Mouse (Mus musculus) stomach, postnatal 0 days (tissue): Measurements from ENCODE around the gene Mpdu1. TPM values are rescaled to one million over a fixed set of nuclear protein-coding genes. Genes with fewer than 3 reads are reported as not detected.
"Not testable (repeated sequence)": the region's sequence is repeated elsewhere in the genome, so short reads cannot be mapped to it uniquely, and the experiment has no call there.

Experiments used
- ATAC-seq: fragments of 200-750 bp; cut with Nextera tagmentation; 2 replicates; pipeline ENCODE4 v1.8.0; 2017; ENCODE audit not compliant: low FRiP score, low TSS enrichment
- DNase-seq: peaks from one replicate; pipeline ENCODE4 v3.0.0-alpha.2; 2016; ENCODE audit warnings: low spot score
- H3K27ac ChIP-seq: fragments of 300-500 bp; sonication (generic); replicated peaks from 2 replicates; pipeline ENCODE4 v1.5.1; 2014; ENCODE audit warnings: mild to moderate bottlenecking, control low read depth
- H3K27me3 ChIP-seq: fragments of 300-500 bp; sonication (generic); 2 replicates; pipeline ENCODE4 v1.6.1; 2014; ENCODE audit warnings: low read length; ENCODE audit not compliant: control insufficient read depth, insufficient read depth
- H3K36me3 ChIP-seq: fragments of 300-500 bp; sonication (generic); 2 replicates; pipeline ENCODE4 v1.6.1; 2014; ENCODE audit warnings: low read length, mixed read lengths; ENCODE audit not compliant: control insufficient read depth, insufficient read depth
- H3K4me1 ChIP-seq: fragments of 300-500 bp; sonication (generic); replicated peaks from 2 replicates; pipeline ENCODE4 v1.6.1; 2014; ENCODE audit warnings: antibody characterized with exemption; ENCODE audit not compliant: control insufficient read depth, insufficient read depth
- H3K4me2 ChIP-seq: fragments of 300-500 bp; sonication (generic); replicated peaks from 2 replicates; pipeline ENCODE4 v1.6.1; 2014; ENCODE audit warnings: low read depth, mild to moderate bottlenecking, control low read depth, moderate library complexity
- H3K4me3 ChIP-seq: fragments of 300-500 bp; sonication (generic); 2 replicates; pipeline ENCODE4 v1.5.1; 2014; ENCODE audit warnings: low read depth, low read length, control low read depth
- H3K9ac ChIP-seq: fragments of 300-500 bp; sonication (generic); 2 replicates; pipeline ENCODE4 v1.6.1; 2014; ENCODE audit warnings: mild to moderate bottlenecking, low read length, control low read depth, mixed read lengths
- H3K9me3 ChIP-seq: fragments of 300-500 bp; sonication (generic); 2 replicates; pipeline ENCODE4 v1.6.1; 2016; ENCODE audit warnings: low read length; ENCODE audit not compliant: control insufficient read depth
- CTCF ChIP-seq: IDR thresholded peaks from 2 replicates; pipeline ENCODE4 v1.5.1; 2016; ENCODE audit warnings: antibody characterized with exemption, low read depth, mild to moderate bottlenecking, moderate library complexity
- EP300 ChIP-seq: optimal IDR thresholded peaks from 2 replicates; pipeline ENCODE3; 2016; ENCODE audit warnings: antibody characterized with exemption
- WGBS: fragments of 180-500 bp; shearing (Covaris S2); extraction: QIAGEN DNeasy Blood & Tissue Kit; methylation state at CpG from one replicate; pipeline ENCODE4 v1.1.7; 2014; 5-methylcytosine and 5-hydroxymethylcytosine counted together
- polyA plus RNA-seq: library from polyadenylated mRNA; unstranded; fragments of >200 nt; fragmentation: Nextera tagmentation; extraction: Ambion mirVana; gene quantifications from 2 replicates; pipeline ENCODE4 v1.2.1, GENCODE M21; 2015

The Mpdu1 gene
- polyA plus RNA-seq, 1 experiment from 2014 or later = 69.1 TPM

DNA sequence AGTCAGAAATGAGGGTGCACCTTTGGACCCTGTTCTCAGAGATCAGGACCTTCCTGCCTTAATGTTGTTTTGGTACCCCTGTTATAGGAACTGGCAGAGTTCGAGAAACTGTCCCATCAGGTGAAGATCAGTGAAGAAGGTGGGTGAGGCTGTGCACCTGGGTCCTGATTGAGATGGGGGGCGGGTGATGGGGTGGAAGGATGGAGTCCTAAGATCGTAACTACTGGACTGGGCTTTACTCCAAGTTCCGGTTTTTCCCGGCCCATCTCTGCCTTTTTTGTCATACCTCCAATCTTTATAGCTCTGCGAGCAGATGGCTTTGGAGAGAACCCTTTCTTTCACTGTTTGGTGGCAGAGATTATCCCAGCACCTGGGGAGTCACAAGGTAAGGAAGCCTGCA lies 40.0 kb downstream of the Mpdu1 start:
- ATAC-seq (0 out of 2 replicates have a peak, but pooled peaks have one; percentile 13), DNase-seq (no peak)
- no peaks in the 10 kb centered on the region for H3K27me3 ChIP-seq
- 21% methylated on average over 6 of the region's 6 CpGs for WGBS
- peak overlapping the region; percentile 68 for H3K9ac ChIP-seq
- no peaks in the 10 kb centered on the region for H3K4me1 ChIP-seq
- H3K4me2 ChIP-seq = peak overlapping the region; percentile 70
- TF ChIP-seq CTCF (no peak), EP300 (no peak)
- peak overlapping the region; percentile 52 for H3K4me3 ChIP-seq
- H3K36me3 ChIP-seq = no peaks in the 10 kb centered on the region
- no peaks in the 10 kb centered on the region for H3K9me3 ChIP-seq
- peak overlapping the region; percentile 58 for H3K27ac ChIP-seq

GRCm38 (mm10) chr11:69621571-69622268 lies 40.7 kb downstream of the Mpdu1 start, which contains the start of gene Sat2:
Sat2 (plus strand) TSS chr11:69622024.
- ATAC-seq (peak; percentile 82), DNase-seq (peak; percentile 77)
- Histone ChIP-seq H3K27ac (peak within 1 kb of the TSS; percentile 63), H3K27me3 (no peaks in the 10 kb centered on the region), H3K4me2 (peak within 1 kb of the TSS; percentile 70), H3K4me1 (no peaks in the 10 kb centered on the region), H3K9ac (peak within 1 kb of the TSS; percentile 68), H3K36me3 (no peaks in the 10 kb centered on the region), H3K4me3 (peak within 1 kb of the TSS; percentile 52), H3K9me3 (no peaks in the 10 kb centered on the region)
- WGBS = 2% methylated on average over 20 of the region's 20 CpGs
- TF ChIP-seq EP300 (no peak), CTCF (no peak)

DNA sequence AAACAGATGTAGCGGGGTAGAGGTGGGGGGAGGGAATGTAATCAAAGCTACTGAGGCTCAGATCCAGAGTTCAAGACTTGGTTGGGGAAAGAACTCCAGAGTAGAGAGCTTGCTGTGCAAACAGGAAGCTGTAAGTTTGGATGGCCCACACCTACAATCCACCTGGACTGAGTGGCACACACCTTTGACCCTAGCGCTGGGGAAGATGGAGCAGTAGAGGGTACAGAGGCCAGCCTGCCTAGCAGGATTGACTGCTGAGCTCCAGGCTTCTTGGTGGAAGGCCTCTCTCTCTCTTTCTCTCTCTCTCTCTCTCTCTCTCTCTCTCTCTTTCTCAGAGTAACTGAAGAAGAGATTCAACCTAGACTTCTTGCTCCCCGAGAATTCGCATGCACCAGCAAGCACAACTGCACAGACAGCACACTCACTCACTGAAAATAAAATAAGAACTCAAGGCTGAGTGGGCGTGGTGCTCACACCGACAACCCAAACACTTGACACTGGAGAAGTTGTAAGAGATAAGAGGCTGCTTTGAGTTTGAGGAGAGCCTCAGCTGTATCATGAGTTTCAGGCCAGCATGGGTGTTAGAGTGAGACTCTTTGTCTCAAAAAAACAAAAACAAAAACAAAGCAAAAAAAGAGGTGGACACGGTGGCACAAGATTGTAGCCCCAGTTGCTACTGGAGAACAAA lies 41.9 kb downstream of the Mpdu1 start:
- Histone ChIP-seq H3K27me3 (no peaks in the 10 kb centered on the region), H3K27ac (no peak overlapping the region), H3K9me3 (no peaks in the 10 kb centered on the region), H3K4me3 (no peak overlapping the region), H3K36me3 (no peaks in the 10 kb centered on the region), H3K4me1 (no peaks in the 10 kb centered on the region), H3K4me2 (no peak overlapping the region), H3K9ac (no peak overlapping the region)
- DNase-seq = no peak
- 67% methylated on average over 7 of the region's 7 CpGs for WGBS
- ATAC-seq = no peak; the same call in 1 of the 2 replicates
- TF ChIP-seq CTCF (no peak), EP300 (no peak)

- Histone ChIP-seq H3K9ac (no peak within 1 kb of the TSS), H3K36me3 (no peaks in the 10 kb centered on the region), H3K9me3 (no peaks in the 10 kb centered on the region), H3K4me1 (no peaks in the 10 kb centered on the region), H3K4me3 (no peak within 1 kb of the TSS), H3K27ac (no peak within 1 kb of the TSS), H3K27me3 (no peaks in the 10 kb centered on the region), H3K4me2 (no peak within 1 kb of the TSS)
- 64% methylated on average over 5 of the region's 5 CpGs for WGBS
- DNase-seq = no peak
- TF ChIP-seq CTCF (no peak), EP300 (no peak)
- ATAC-seq = no peak
Measured at GRCm38 (mm10) chr11:69617805-69618204, 44.6 kb downstream of the Mpdu1 start, which contains the start of gene Shbg. Shbg (minus strand) TSS chr11:69617905.

DNA sequence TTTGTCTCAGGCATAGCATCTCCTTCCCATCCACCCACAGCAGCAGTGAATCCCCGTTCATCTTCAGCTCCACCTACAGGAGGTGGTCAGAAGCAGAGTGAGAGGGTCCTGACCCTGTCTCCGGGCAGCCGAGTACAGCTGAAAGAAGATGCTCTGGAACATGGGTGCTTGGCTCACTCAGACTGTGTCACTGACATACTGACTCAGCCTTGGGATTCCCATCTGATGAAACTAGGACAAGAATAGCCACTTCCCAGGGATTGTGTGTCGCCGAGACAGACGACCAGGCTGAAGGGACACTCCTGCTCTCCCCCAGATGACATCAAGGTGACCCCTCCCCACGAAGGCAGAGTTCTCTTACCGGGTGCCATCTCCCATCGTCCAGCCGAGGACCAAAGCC lies 45.7 kb downstream of the Mpdu1 start:
- no peak for ATAC-seq
- Histone ChIP-seq H3K4me3 (no peak overlapping the region), H3K27ac (no peak overlapping the region), H3K9me3 (no peaks in the 10 kb centered on the region), H3K4me2 (no peak overlapping the region), H3K36me3 (no peaks in the 10 kb centered on the region), H3K9ac (no peak overlapping the region), H3K4me1 (no peaks in the 10 kb centered on the region), H3K27me3 (no peaks in the 10 kb centered on the region)
- TF ChIP-seq CTCF (no peak), EP300 (no peak)
- DNase-seq = no peak
- WGBS = 35% methylated on average over 10 of the region's 10 CpGs

DNA sequence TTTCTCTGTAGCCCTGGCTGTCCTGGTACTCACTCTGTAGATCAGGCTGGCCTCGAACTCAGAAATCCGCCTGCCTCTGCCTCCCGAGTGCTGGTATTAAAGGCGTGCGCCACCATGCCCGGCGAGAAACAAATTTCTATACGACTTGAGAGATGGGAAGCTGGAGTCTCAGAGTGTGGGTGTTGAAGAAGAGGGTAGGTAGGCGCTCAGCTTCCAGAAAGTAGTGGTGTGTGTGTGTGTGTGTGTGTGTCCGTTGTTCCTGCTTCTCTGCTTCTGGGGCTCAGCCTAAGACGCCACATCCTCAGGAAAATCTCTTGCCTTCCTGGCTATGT lies 48.2 kb downstream of the Mpdu1 start:
- not testable (repeated sequence) for H3K9ac ChIP-seq, DNase-seq, ATAC-seq, H3K27me3 ChIP-seq, H3K4me3 ChIP-seq, H3K36me3 ChIP-seq, H3K4me2 ChIP-seq, H3K9me3 ChIP-seq, H3K27ac ChIP-seq, H3K4me1 ChIP-seq
- 57% methylated on average over 11 of the region's 11 CpGs for WGBS
